Mouse (Mus musculus) small intestine, adult 2 months (tissue): ENCODE data around the gene Arhgap24. TPM values are rescaled to one million over a fixed set of nuclear protein-coding genes. Genes with fewer than 3 reads are reported as not detected.

ENCODE experiments used
- H3K27ac ChIP-seq: fragments of 200-500 bp; 2 replicates; pipeline ENCODE4 v1.5.1; 2012; ENCODE audit warnings: low read depth, low read length, control low read depth, inconsistent platforms; ENCODE audit not compliant: insufficient read depth
- H3K27me3 ChIP-seq: fragments of 200-500 bp; 2 replicates; pipeline ENCODE4 v1.6.1; 2012; ENCODE audit warnings: mild to moderate bottlenecking, moderate library complexity, low read length, inconsistent platforms; ENCODE audit not compliant: control insufficient read depth, insufficient read depth
- H3K36me3 ChIP-seq: fragments of 200-500 bp; 2 replicates; pipeline ENCODE4 v1.6.1; 2012; ENCODE audit warnings: mild to moderate bottlenecking, low read length, control low read depth, inconsistent platforms; ENCODE audit not compliant: control insufficient read depth, insufficient read depth
- H3K4me1 ChIP-seq: fragments of 200-500 bp; 2 replicates; pipeline ENCODE4 v1.6.1; 2012; ENCODE audit warnings: low read length, inconsistent platforms, mixed read lengths; ENCODE audit not compliant: control insufficient read depth, insufficient read depth, insufficient read length
- H3K4me3 ChIP-seq: fragments of 200-500 bp; 2 replicates; pipeline ENCODE4 v1.5.1; 2012; ENCODE audit warnings: low read depth, mild to moderate bottlenecking, control low read depth, inconsistent platforms, low read length, moderate library complexity
- CTCF ChIP-seq: fragments of 200-500 bp; IDR thresholded peaks from 2 replicates; pipeline ENCODE4 v1.5.1; 2012; ENCODE audit warnings: low read depth, mild to moderate bottlenecking, control low read depth, inconsistent platforms, low read length, moderate library complexity, mixed read lengths; ENCODE audit not compliant: insufficient replicate concordance, insufficient read length; ENCODE audit errors: extremely low read depth
- POLR2A ChIP-seq: fragments of 200-500 bp; IDR thresholded peaks from 2 replicates; pipeline ENCODE4 v1.6.1; 2012; ENCODE audit warnings: low read depth, mild to moderate bottlenecking, control low read depth, inconsistent platforms, low read length, moderate library complexity
- WGBS: fragments of 180-500 bp; shearing (Covaris S2); methylation state at CpG from one replicate; pipeline ENCODE4 v1.1.7; 2018; 5-methylcytosine and 5-hydroxymethylcytosine counted together
- polyA plus RNA-seq: library from polyadenylated mRNA; depleted of rRNA; stranded (reverse); fragments of >200 nt; gene quantifications from 2 replicates; pipeline ENCODE4 v1.2.3, GENCODE M21; 2012

The Arhgap24 gene
- polyA plus RNA-seq, 1 experiment = 1.8 TPM

DNA sequence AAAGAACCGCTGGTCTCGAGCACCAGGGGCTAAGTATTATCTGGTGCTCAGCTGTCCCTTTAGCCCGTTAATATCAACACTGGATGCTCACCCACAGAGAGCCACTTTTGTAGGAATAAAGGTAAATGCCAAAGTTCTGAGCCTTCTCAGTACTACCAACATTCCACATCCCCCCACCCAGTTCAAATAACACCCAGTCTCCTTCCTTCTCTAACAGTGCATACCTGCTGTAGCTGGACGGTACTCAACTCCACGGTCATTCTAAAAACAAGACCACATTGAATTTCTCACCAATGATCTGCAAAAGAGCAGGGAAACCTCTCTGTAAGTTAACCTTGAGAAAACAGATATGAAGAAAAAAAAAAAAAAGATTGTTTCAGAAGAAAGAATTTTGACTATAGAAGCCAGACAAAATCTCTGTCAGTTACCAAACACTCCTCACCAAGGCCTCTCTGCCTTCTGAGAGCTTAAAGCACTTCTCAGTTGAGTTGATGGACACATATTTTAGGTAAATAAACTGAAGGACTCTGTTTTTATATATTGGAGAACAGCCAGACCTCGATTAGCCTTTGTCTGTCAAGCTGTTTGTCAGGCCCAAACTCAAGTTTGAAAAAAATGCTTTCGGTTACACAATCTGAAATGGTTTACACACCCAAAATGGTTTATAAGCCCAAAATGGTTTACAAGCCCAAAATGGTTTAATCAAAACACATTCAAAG, 29.0 kb upstream of the Arhgap24 start:
- H3K36me3 ChIP-seq = no peaks in the 10 kb centered on the region
- no peaks in the 10 kb centered on the region for H3K4me1 ChIP-seq
- WGBS = 77% methylated on average over 7 of the region's 7 CpGs
- no peak for TF ChIP-seq POLR2A
- no peak for TF ChIP-seq CTCF
- no peak overlapping the region for H3K27ac ChIP-seq
- H3K4me3 ChIP-seq = no peak overlapping the region
- no peaks in the 10 kb centered on the region for H3K27me3 ChIP-seq

- H3K27me3 ChIP-seq = no peaks in the 10 kb centered on the region
- H3K4me3 ChIP-seq = no peak overlapping the region
- no peaks in the 10 kb centered on the region for H3K36me3 ChIP-seq
- 55% methylated on average over 2 of the region's 2 CpGs for WGBS
- H3K27ac ChIP-seq = no peak overlapping the region
- no peaks in the 10 kb centered on the region for H3K4me1 ChIP-seq
- TF ChIP-seq POLR2A = no peak
- no peak for TF ChIP-seq CTCF
Observed at GRCm38 (mm10) chr5:102453324-102453723, 27.9 kb upstream of the Arhgap24 start.

DNA sequence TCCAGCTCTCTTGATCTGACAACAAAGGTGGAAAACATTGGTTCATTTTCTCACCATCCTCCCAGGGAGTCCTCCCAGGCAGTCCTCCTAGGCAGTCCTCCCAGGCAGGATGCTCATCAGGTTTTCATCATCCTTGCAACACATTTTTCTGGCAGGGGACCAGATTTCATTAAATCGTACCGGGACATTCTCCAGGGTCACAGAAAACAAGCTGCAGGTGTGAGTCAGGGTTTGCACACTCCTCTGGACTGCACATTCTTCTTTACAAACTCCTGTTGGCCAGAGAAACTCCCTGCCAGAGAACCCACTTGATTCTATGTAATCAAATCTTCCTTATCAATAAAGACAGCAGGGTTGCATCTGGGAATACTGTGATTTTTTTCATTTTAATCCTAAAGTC, 25.9 kb upstream of the Arhgap24 start:
- no peak overlapping the region for H3K4me3 ChIP-seq
- no peaks in the 10 kb centered on the region for H3K4me1 ChIP-seq
- H3K36me3 ChIP-seq = no peaks in the 10 kb centered on the region
- no peak for TF ChIP-seq POLR2A
- TF ChIP-seq CTCF = no peak
- whole genome bisulfite sequencing = 50% methylated on average over 2 of the region's 2 CpGs
- no peak overlapping the region for H3K27ac ChIP-seq
- no peaks in the 10 kb centered on the region for H3K27me3 ChIP-seq

GRCm38 (mm10) chr5:102460452-102461197, 20.6 kb upstream of the Arhgap24 start:
- TF ChIP-seq POLR2A (no peak), CTCF (no peak)
- Histone ChIP-seq H3K27ac (no peak overlapping the region), H3K36me3 (no peaks in the 10 kb centered on the region), H3K4me3 (no peak overlapping the region), H3K4me1 (no peaks in the 10 kb centered on the region), H3K27me3 (no peaks in the 10 kb centered on the region)
- WGBS = 50% methylated on average over 12 of the region's 12 CpGs

- no peaks in the 10 kb centered on the region for H3K36me3 ChIP-seq
- H3K4me1 ChIP-seq = no peaks in the 10 kb centered on the region
- no peaks in the 10 kb centered on the region for H3K27me3 ChIP-seq
- WGBS = 79% methylated on average over 3 of the region's 3 CpGs
- no peak overlapping the region for H3K27ac ChIP-seq
- H3K4me3 ChIP-seq = no peak overlapping the region
- TF ChIP-seq CTCF (no peak), POLR2A (no peak)
Observed at GRCm38 (mm10) chr5:102462948-102463347, 18.2 kb upstream of the Arhgap24 start.

- H3K4me3 ChIP-seq = no peak overlapping the region
- no peaks in the 10 kb centered on the region for H3K27me3 ChIP-seq
- H3K27ac ChIP-seq = no peak overlapping the region
- TF ChIP-seq POLR2A = no peak
- TF ChIP-seq CTCF = no peak
- 24% methylated on average over 2 of the region's 2 CpGs for WGBS
- H3K36me3 ChIP-seq = no peaks in the 10 kb centered on the region
- no peaks in the 10 kb centered on the region for H3K4me1 ChIP-seq
Observed at GRCm38 (mm10) chr5:102465372-102465771, 15.8 kb upstream of the Arhgap24 start.

DNA sequence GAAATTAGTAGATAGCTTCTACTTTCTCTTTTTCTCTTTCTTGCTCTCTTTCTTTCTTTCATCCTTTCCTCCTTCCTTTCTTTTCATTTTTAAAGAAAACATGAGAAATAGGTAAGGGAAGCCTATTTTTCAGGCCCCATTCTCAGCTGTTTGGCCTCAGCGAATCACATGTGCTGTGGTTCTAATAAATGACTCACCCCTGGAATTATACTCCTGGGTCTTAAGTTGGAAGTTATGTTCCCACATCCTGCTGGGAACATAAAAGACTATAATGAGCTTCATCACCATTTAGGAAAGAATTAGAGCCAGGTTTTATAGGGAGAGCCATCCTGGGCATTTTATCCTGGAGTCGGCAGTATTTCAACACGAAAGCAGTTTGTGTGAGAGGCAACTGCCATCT, 12.9 kb upstream of the Arhgap24 start:
- no peaks in the 10 kb centered on the region for H3K27me3 ChIP-seq
- no peaks in the 10 kb centered on the region for H3K36me3 ChIP-seq
- H3K4me1 ChIP-seq = no peaks in the 10 kb centered on the region
- H3K4me3 ChIP-seq = no peak overlapping the region
- WGBS = 92% methylated on average over 3 of the region's 3 CpGs
- no peak for TF ChIP-seq CTCF
- TF ChIP-seq POLR2A = no peak
- no peak overlapping the region for H3K27ac ChIP-seq
